Mouse (Mus musculus) adrenal gland, postnatal 14 days (tissue): ENCODE data around the gene Olfr764-ps1. TPM values are rescaled to one million over a fixed set of nuclear protein-coding genes. Genes with fewer than 3 reads are reported as not detected.
A peak's percentile ranks its signal among the peaks of the same experiment; 100 is the strongest.
"Not testable (repeated sequence)": the region's sequence is repeated elsewhere in the genome, so short reads cannot be mapped to it uniquely, and the experiment has no call there.

ENCODE experiments used
- DNase-seq: peaks from one replicate; pipeline ENCODE4 v3.0.0; 2021; ENCODE audit warnings: mixed read lengths
- long read RNA-seq, 2 experiments: library from polyadenylated mRNA; stranded (forward); transcript quantifications; one replicate each; pipeline ENCODE4 v2.0.0; 2021
- total RNA-seq: library from RNA; stranded (reverse); gene quantifications from 2 replicates; pipeline ENCODE4 v1.2.3, GENCODE M21; 2021

Gene Olfr764-ps1
- total RNA-seq = not detected in 2 replicates
- long read RNA-seq, experiment 1 = 0 reads
- long read RNA-seq, experiment 2 = 0 reads

GRCm38 (mm10) chr10:129039796-129040195, at the start of gene Olfr764-ps1:
Gene Olfr764-ps1, minus strand, starts transcription at chr10:129039896.
- no peak for DNase-seq

GRCm38 (mm10) chr10:129082810-129083209, 43.1 kb upstream of the Olfr764-ps1 start, which contains the start of gene Olfr767:
Gene Olfr767, minus strand, starts transcription at chr10:129082910.
- DNase-seq = not testable (repeated sequence)

- DNase-seq = no peak
These were observed 29.2 kb upstream of the Olfr764-ps1 start, which contains the start of gene Olfr766-ps1 for GRCm38 (mm10) chr10:129068877-129069276. Gene Olfr766-ps1, minus strand, starts transcription at chr10:129068977.

GRCm38 (mm10) chr10:129049898-129050297, 10.2 kb upstream of the Olfr764-ps1 start, which contains the start of gene Olfr765:
Gene Olfr765, minus strand, starts transcription at chr10:129049998.
- DNase-seq = not testable (repeated sequence)

GRCm38 (mm10) chr10:129028343-129028742, 11.4 kb downstream of the Olfr764-ps1 start:
- DNase-seq = no peak

- DNase-seq = peak; percentile 39
These were observed 13.6 kb downstream of the Olfr764-ps1 start for GRCm38 (mm10) chr10:129026018-129026662.

- DNase-seq = no peak
These were observed 16.4 kb downstream of the Olfr764-ps1 start for GRCm38 (mm10) chr10:129023319-129023718.

- DNase-seq = no peak
These were observed 25.2 kb downstream of the Olfr764-ps1 start for GRCm38 (mm10) chr10:129014477-129014876.

- DNase-seq = not testable (repeated sequence)
These were observed 28.2 kb downstream of the Olfr764-ps1 start for GRCm38 (mm10) chr10:129011511-129011910.

GRCm38 (mm10) chr10:129010288-129010841, 29.3 kb downstream of the Olfr764-ps1 start, which contains the start of gene Olfr763:
Gene Olfr763, plus strand, starts transcription at chr10:129010791.
- DNase-seq = no peak

GRCm38 (mm10) chr10:129004032-129004920, 35.4 kb downstream of the Olfr764-ps1 start:
- no peak for DNase-seq

GRCm38 (mm10) chr10:128996523-128997040, 43.1 kb downstream of the Olfr764-ps1 start:
- DNase-seq = no peak

- DNase-seq = no peak
These were observed 43.9 kb downstream of the Olfr764-ps1 start for GRCm38 (mm10) chr10:128995796-128996195.

GRCm38 (mm10) chr10:128990994-128991393, 48.7 kb downstream of the Olfr764-ps1 start:
- DNase-seq = no peak

GRCm38 (mm10) chr10:128990129-128990850, 49.4 kb downstream of the Olfr764-ps1 start:
- not testable (repeated sequence) for DNase-seq

GRCm38 (mm10) chr10:128989131-128989530, 50.6 kb downstream of the Olfr764-ps1 start, which contains the start of gene Olfr9:
Gene Olfr9, plus strand, starts transcription at chr10:128989431.
- DNase-seq = not testable (repeated sequence)

Other genes with a start within 250 kb of the Olfr764-ps1 start
- gene Mmp19, start 249.0 kb downstream of the Olfr764-ps1 start, total RNA-seq = 24.6 and 30.9 TPM in 2 replicates
- 60.0 and 60.9 TPM in 2 replicates for gene Dnajc14, start 235.8 kb downstream of the Olfr764-ps1 start, total RNA-seq
- gene Tmem198b, start 235.5 kb downstream of the Olfr764-ps1 start, total RNA-seq = 10.3 and 11.8 TPM in 2 replicates
- 60.7 and 62.6 TPM in 2 replicates for gene Sarnp, start 222.6 kb downstream of the Olfr764-ps1 start, total RNA-seq
- 31.2 and 32.5 TPM in 2 replicates for gene Ormdl2, start 218.3 kb downstream of the Olfr764-ps1 start, total RNA-seq
- 3.0 and 3.9 TPM in 2 replicates for gene Gdf11, start 148.2 kb downstream of the Olfr764-ps1 start, total RNA-seq
- 217 and 234 TPM in 2 replicates for gene Cd63, start 138.9 kb downstream of the Olfr764-ps1 start, total RNA-seq
- 10.9 and 15.5 TPM in 2 replicates for gene Rdh5, start 117.0 kb downstream of the Olfr764-ps1 start, total RNA-seq
- 220 TPM in 2 replicates for gene Bloc1s1, start 115.9 kb downstream of the Olfr764-ps1 start, total RNA-seq
- 18.7 and 19.0 TPM in 2 replicates for gene Itga7, start 106.1 kb downstream of the Olfr764-ps1 start, total RNA-seq
- gene Mettl7b, start 78.9 kb downstream of the Olfr764-ps1 start, total RNA-seq = 0.83 and 37.1 TPM in 2 replicates
- not detected in 2 replicates for gene Olfr9, start 50.5 kb downstream of the Olfr764-ps1 start, total RNA-seq
- gene Olfr763, start 29.1 kb downstream of the Olfr764-ps1 start, total RNA-seq = not detected in 2 replicates
- gene Olfr765, start 10.1 kb upstream of the Olfr764-ps1 start, total RNA-seq = not detected in 2 replicates
- not detected in 2 replicates for gene Olfr766-ps1, start 29.1 kb upstream of the Olfr764-ps1 start, total RNA-seq
- gene Olfr767, start 43.0 kb upstream of the Olfr764-ps1 start, total RNA-seq = not detected in 2 replicates
- not detected in 2 replicates for gene Olfr768, start 59.5 kb upstream of the Olfr764-ps1 start, total RNA-seq
- gene Olfr769, start 78.0 kb upstream of the Olfr764-ps1 start, total RNA-seq = not detected in 2 replicates
- not detected in 2 replicates for gene Olfr770, start 99.1 kb upstream of the Olfr764-ps1 start, total RNA-seq
- not detected in 2 replicates for gene Olfr771, start 124.9 kb upstream of the Olfr764-ps1 start, total RNA-seq
- not detected in 2 replicates for gene Olfr772, start 138.0 kb upstream of the Olfr764-ps1 start, total RNA-seq
- gene Olfr773, start 147.5 kb upstream of the Olfr764-ps1 start, total RNA-seq = not detected in 2 replicates
- gene Olfr774, start 196.3 kb upstream of the Olfr764-ps1 start, total RNA-seq = not detected in 2 replicates
- not detected in 2 replicates for gene Olfr775, start 208.5 kb upstream of the Olfr764-ps1 start, total RNA-seq
- not detected in 2 replicates for gene Olfr776, start 219.2 kb upstream of the Olfr764-ps1 start, total RNA-seq
- gene Olfr777, start 231.6 kb upstream of the Olfr764-ps1 start, total RNA-seq = not detected in 2 replicates